Mouse (Mus musculus) heart, embryonic 15.5 days (tissue): ENCODE measurements around the gene AC134908.4. TPM values are rescaled to one million over a fixed set of nuclear protein-coding genes. Genes with fewer than 3 reads are reported as not detected.

Experiments
- ATAC-seq: fragments of 200-750 bp; cut with Nextera tagmentation; replicated peaks from 2 replicates; pipeline ENCODE4 v1.8.0; 2017; ENCODE audit warnings: low read depth, moderate TSS enrichment; ENCODE audit not compliant: insufficient number of reproducible peaks, insufficient read depth, low FRiP score
- H3K27ac ChIP-seq: fragments of 300-500 bp; sonication (generic); 2 replicates; pipeline ENCODE4 v1.5.1; 2015; ENCODE audit warnings: mild to moderate bottlenecking, inconsistent platforms
- H3K27me3 ChIP-seq: fragments of 300-500 bp; sonication (generic); 2 replicates; pipeline ENCODE4 v1.6.1; 2015; ENCODE audit warnings: inconsistent platforms
- H3K36me3 ChIP-seq: fragments of 300-500 bp; sonication (generic); 2 replicates; pipeline ENCODE4 v1.6.1; 2015; ENCODE audit warnings: mild to moderate bottlenecking, inconsistent platforms
- H3K4me1 ChIP-seq: fragments of 300-500 bp; sonication (generic); replicated peaks from 2 replicates; pipeline ENCODE4 v1.6.1; 2015; ENCODE audit warnings: inconsistent platforms
- H3K4me2 ChIP-seq: fragments of 300-500 bp; sonication (generic); 2 replicates; pipeline ENCODE4 v1.6.1; 2015; ENCODE audit warnings: inconsistent platforms, mild to moderate bottlenecking, moderate library complexity
- H3K4me3 ChIP-seq: fragments of 300-500 bp; sonication (generic); 2 replicates; pipeline ENCODE4 v1.5.1; 2015; ENCODE audit warnings: mild to moderate bottlenecking, inconsistent platforms
- H3K9ac ChIP-seq: fragments of 300-500 bp; sonication (generic); 2 replicates; pipeline ENCODE4 v1.6.1; 2015; ENCODE audit warnings: mild to moderate bottlenecking, inconsistent platforms
- H3K9me3 ChIP-seq: fragments of 300-500 bp; sonication (generic); replicated peaks from 2 replicates; pipeline ENCODE4 v1.6.1; 2016; ENCODE audit warnings: inconsistent platforms
- WGBS: fragments of 180-500 bp; shearing (Covaris S2); methylation state at CpG from one replicate; pipeline ENCODE4 v1.1.7; 2015; ENCODE audit warnings: mixed read lengths; 5-methylcytosine and 5-hydroxymethylcytosine counted together
- polyA plus RNA-seq: library from polyadenylated mRNA; unstranded; fragments of >200 nt; fragmentation: Nextera tagmentation; extraction: Ambion mirVana; gene quantifications from 2 replicates; pipeline ENCODE4 v1.2.1, GENCODE M21; 2015

AC134908.4 gene
- polyA plus RNA-seq, 1 experiment from 2014 or later: 0.50 TPM

DNA sequence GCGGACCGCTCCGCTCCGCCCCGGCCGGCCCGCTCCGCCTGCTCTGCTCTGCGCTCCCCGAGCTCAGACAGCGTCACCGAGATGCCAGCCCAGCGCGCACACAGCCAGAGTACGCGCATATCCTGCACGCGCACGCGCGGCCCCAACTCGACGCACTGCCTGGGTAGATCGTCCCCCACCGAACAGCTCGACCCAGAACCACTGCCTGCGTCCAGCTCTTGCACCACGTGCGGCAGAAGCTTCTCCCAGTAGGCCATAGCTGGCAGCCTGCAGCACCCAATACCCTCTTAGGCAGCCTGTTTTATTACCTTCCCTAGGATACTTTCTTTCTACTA, 41.6 kb upstream of the AC134908.4 start, which contains the start of gene Rhbdl1:
TSS of gene Rhbdl1 (minus strand) at position 220 of the 335 bp plus-strand sequence.
- Histone ChIP-seq H3K27ac (peak within 1 kb of the TSS; percentile 69), H3K4me1 (peaks cover 57% of the 10 kb centered on the region), H3K4me2 (peak within 1 kb of the TSS; percentile 90), H3K27me3 (no peaks in the 10 kb centered on the region), H3K9ac (peak within 1 kb of the TSS; percentile 62), H3K9me3 (no peaks in the 10 kb centered on the region), H3K36me3 (peaks cover 40% of the 10 kb centered on the region), H3K4me3 (peak within 1 kb of the TSS; percentile 47)
- ATAC-seq: peak; percentile 5; the same call in 1 of the 2 replicates
- WGBS: 8% methylated on average over 29 of the region's 29 CpGs

DNA sequence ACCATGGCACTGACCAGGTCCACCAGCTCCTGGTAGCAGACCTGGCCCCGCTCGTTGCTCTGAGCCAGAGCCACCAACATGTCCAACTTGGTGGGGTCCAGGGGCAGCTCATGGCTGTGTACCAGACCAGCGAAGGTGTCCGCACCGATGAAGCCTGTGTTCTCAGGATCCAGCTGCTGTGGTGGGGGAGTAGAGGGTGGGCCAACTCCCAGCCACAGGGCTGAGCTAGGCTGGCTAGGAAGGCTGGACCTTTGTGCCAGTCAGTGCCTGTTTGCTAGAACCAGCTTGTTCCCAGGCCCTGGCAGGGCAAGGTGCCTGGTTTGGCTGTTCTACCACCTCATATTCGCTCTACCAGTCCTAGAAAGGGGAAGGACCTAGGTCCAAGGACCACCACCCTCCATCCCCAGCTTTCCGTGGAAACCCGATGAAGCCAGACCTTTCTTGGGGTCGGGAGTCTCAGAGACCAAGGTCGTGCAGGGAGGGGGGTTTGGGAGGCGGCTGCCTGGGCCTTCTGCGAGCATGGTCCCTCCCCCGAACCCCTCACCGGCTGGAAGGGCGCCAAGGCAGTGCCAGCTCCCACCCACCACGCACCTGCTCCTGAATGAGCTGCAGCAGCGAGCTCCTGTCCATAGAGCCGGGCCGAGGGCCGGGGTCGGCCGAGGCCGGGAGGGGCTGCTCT, 41.1 kb upstream of the AC134908.4 start:
- Histone ChIP-seq H3K9ac (peak overlapping the region; percentile 62), H3K27ac (peak overlapping the region; percentile 69), H3K36me3 (peaks cover 35% of the 10 kb centered on the region), H3K4me2 (peak overlapping the region; percentile 90), H3K4me1 (peaks cover 62% of the 10 kb centered on the region), H3K9me3 (no peaks in the 10 kb centered on the region), H3K27me3 (no peaks in the 10 kb centered on the region), H3K4me3 (peak overlapping the region; percentile 47)
- no peak for ATAC-seq
- whole genome bisulfite sequencing: 20% methylated on average over 23 of the region's 23 CpGs

DNA sequence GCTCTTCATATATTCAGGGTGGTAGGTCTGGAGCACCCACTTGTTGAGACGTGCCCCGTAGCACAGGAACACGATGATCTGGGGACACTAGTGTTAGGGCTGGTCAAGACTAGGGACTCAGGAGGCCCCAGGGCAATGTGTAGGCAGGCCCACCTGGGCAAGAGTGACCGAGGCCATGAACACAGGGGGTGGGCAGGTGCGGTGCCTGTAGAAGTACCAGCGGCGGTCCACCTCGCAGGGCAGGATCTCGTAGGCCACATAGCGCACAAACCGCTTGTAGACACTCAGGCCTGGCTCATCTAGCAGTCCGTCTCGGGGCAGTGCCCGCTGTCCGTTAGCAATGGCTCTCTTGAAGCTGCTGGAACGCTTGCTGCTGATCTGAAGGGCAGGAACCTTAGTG, 40.4 kb upstream of the AC134908.4 start:
- Histone ChIP-seq H3K4me1 (peaks cover 66% of the 10 kb centered on the region), H3K36me3 (peaks cover 34% of the 10 kb centered on the region), H3K9me3 (no peaks in the 10 kb centered on the region), H3K27ac (no peak overlapping the region), H3K4me3 (peak overlapping the region; percentile 47; the same call in 1 of the 2 replicates), H3K9ac (peak overlapping the region; percentile 62; the same call in 1 of the 2 replicates), H3K27me3 (no peaks in the 10 kb centered on the region), H3K4me2 (peak overlapping the region; percentile 91)
- no peak for ATAC-seq
- 92% methylated on average over 16 of the region's 16 CpGs for WGBS

DNA sequence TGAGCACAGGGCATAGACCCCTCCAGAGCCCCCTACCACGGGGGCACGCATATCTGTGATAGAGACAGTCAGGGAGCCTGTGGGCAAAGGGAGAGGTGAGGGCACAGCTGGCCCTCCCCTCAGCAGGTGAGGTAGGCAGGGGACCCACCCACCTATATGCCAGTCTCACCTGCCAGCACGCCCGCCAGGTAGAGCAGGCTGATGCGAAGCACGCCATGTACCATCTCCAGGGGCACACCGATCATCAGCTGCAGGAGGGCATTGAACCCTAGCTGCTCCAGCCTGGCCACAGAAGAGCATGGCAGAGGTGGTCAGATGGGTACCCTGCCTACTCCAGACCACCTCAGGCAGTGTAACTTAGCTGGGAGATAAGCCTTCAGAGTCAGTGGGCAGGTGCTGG, 39.8 kb upstream of the AC134908.4 start:
- no peaks in the 10 kb centered on the region for H3K27me3 ChIP-seq
- peak overlapping the region; percentile 82 for H3K4me3 ChIP-seq
- WGBS: 94% methylated on average over 7 of the region's 7 CpGs
- H3K9me3 ChIP-seq: no peaks in the 10 kb centered on the region
- no peak for ATAC-seq
- peak overlapping the region; percentile 91; the same call in 1 of the 2 replicates for H3K4me2 ChIP-seq
- H3K9ac ChIP-seq: no peak overlapping the region
- H3K27ac ChIP-seq: no peak overlapping the region
- H3K36me3 ChIP-seq: peaks cover 34% of the 10 kb centered on the region
- H3K4me1 ChIP-seq: peaks cover 70% of the 10 kb centered on the region

DNA sequence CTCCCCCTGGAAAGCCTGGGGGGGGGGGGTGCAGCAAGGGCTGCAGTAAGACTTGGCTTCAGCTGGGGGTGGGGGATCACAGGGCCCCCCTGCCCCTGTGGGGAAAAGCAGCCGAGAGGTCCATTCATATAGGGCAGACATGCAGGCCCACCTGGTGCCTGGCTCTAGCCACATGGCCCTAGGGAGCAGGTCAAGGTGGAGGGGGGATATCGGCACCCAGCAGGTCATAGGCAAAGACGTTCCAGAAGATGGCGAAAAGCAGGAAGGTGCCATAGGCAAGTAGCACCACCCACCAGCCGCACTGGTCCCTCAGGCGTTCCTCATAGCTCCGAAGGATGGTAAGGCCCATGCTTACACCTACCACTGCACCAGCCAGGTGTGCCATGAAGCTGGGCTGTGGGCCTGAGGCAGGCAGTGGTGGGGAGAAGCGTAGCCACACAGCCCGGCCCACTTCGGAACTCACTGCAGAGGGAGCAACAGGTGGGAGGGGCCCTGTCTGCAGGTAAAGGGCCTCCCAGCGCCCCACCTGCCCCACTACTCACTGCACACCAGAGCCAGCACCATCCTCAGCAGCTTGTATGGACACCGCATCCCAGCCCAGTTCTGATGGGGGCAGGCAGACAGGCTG, 39.2 kb upstream of the AC134908.4 start:
- 86% methylated on average over 12 of the region's 12 CpGs for WGBS
- peaks cover 73% of the 10 kb centered on the region for H3K4me1 ChIP-seq
- no peak for ATAC-seq
- peak overlapping the region; percentile 91 for H3K4me2 ChIP-seq
- H3K27ac ChIP-seq: peak overlapping the region; percentile 99
- peak overlapping the region; percentile 82 for H3K4me3 ChIP-seq
- H3K9me3 ChIP-seq: no peaks in the 10 kb centered on the region
- no peaks in the 10 kb centered on the region for H3K27me3 ChIP-seq
- peaks cover 29% of the 10 kb centered on the region for H3K36me3 ChIP-seq
- peak overlapping the region; percentile 86 for H3K9ac ChIP-seq

DNA sequence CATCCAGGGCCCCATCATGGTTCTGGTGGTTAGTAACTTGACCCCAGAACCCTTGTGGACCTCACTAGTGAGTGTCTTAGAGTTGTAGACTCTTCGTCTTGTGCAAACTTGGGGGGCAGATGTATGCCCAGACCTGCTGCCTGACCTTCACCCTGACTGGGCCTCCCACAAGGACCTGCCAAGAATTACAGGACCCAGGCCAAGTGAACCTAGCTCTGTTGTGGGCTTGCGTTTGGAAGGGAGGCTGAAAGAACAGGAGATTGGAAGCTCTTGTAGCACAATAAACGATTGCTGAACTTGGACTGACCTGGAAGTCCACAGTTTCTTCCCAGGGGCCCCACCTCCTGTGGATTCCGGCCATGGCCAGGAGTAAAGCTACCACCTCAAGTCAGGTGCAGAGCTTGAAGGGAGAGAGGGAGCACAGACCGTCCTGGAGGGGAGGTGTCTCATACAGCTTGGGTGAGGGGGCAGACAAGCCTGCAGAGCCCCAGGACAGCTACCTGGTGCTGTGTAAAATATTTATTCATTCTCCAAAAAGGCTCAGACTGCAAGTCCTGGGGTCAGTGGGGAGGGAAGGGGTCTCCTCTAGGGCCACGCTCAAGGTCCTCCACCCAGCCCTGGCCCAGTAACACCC, 38.6 kb upstream of the AC134908.4 start:
- Histone ChIP-seq H3K9ac (peak overlapping the region; percentile 86), H3K4me2 (peak overlapping the region; percentile 91), H3K27me3 (no peaks in the 10 kb centered on the region), H3K9me3 (no peaks in the 10 kb centered on the region), H3K36me3 (peaks cover 23% of the 10 kb centered on the region), H3K4me1 (peaks cover 76% of the 10 kb centered on the region), H3K4me3 (peak overlapping the region; percentile 82), H3K27ac (peak overlapping the region; percentile 99)
- WGBS: 15% methylated on average over 6 of the region's 6 CpGs
- ATAC-seq: no peak

DNA sequence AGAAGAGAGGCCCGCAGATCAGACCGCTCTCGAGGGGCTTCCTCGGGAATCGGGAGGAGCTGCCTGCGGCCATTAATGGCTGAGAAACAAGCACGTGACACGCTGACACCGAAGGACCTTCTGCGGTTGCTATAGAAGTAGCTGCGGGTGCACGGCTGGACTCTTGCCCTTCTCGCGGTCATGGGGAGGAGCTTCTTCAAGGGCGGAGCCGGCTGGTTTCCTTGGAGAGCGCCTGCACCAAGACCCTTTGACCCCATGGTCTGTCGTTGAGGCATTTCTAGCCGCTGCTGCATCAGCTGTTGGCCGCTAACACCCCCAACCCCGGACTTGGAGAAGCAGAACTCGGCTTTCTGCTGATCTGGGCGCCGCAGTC, 37.8 kb upstream of the AC134908.4 start, which contains the start of gene Stub1:
TSS of gene Stub1 (minus strand) at position 114 of the 373 bp plus-strand sequence.
- H3K4me3 ChIP-seq: peak within 1 kb of the TSS; percentile 82
- peak within 1 kb of the TSS; percentile 91 for H3K4me2 ChIP-seq
- H3K27me3 ChIP-seq: no peaks in the 10 kb centered on the region
- H3K36me3 ChIP-seq: peaks cover 18% of the 10 kb centered on the region
- peak within 1 kb of the TSS; percentile 99 for H3K27ac ChIP-seq
- H3K9me3 ChIP-seq: no peaks in the 10 kb centered on the region
- H3K9ac ChIP-seq: peak within 1 kb of the TSS; percentile 86
- H3K4me1 ChIP-seq: peaks cover 79% of the 10 kb centered on the region
- ATAC-seq: peak; percentile 74
- WGBS: under 1% methylated on average over 24 of the region's 24 CpGs

DNA sequence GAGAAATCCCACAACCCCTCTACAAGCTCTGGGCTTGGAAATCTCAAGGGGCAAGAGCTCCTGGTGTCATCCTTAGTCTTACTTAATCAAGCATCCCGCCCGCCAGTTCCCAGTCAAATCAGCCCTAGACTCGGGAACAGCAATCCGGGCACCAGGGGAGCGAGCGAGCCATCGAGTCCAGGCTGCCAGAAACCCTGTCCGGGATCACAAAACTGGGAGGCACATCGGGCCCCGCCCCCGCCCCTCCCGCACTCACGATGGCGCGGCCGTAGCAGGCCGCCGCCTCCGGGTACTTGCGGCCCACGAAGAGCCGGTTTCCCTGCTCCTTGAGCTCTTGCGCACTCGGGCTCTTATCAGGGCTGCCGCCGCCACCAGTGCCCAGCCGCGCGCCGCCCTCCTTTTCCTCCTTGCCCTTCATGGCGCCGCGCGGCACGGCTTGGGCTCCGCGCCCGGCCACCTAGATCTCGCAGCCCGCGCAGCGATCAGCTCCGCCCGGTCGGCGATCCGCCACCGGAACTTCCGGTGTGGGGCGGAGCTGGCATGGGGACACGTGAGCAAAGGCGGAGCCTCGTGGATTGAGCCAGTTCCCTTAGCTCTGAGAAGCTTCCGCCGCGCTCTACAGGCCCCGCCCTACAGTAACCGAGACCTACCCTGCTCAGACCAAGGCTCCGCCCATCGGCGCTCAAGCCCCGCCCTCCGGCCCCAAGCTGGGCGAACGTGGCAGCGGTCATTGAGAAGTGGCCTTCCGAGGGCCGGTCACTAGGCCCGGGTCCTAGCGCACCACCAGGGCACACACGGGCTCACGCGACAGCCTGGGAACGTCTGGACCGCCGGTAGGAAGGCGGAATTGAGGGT, 37.2 kb upstream of the AC134908.4 start:
- ATAC-seq: peak; percentile 92
- H3K9ac ChIP-seq: peak overlapping the region; percentile 86
- H3K4me3 ChIP-seq: peak overlapping the region; percentile 82
- no peaks in the 10 kb centered on the region for H3K27me3 ChIP-seq
- H3K36me3 ChIP-seq: peaks cover 20% of the 10 kb centered on the region
- peak overlapping the region; percentile 91 for H3K4me2 ChIP-seq
- H3K9me3 ChIP-seq: no peaks in the 10 kb centered on the region
- under 1% methylated on average over 72 of the region's 77 CpGs for WGBS
- peak overlapping the region; percentile 99 for H3K27ac ChIP-seq
- peaks cover 76% of the 10 kb centered on the region for H3K4me1 ChIP-seq

DNA sequence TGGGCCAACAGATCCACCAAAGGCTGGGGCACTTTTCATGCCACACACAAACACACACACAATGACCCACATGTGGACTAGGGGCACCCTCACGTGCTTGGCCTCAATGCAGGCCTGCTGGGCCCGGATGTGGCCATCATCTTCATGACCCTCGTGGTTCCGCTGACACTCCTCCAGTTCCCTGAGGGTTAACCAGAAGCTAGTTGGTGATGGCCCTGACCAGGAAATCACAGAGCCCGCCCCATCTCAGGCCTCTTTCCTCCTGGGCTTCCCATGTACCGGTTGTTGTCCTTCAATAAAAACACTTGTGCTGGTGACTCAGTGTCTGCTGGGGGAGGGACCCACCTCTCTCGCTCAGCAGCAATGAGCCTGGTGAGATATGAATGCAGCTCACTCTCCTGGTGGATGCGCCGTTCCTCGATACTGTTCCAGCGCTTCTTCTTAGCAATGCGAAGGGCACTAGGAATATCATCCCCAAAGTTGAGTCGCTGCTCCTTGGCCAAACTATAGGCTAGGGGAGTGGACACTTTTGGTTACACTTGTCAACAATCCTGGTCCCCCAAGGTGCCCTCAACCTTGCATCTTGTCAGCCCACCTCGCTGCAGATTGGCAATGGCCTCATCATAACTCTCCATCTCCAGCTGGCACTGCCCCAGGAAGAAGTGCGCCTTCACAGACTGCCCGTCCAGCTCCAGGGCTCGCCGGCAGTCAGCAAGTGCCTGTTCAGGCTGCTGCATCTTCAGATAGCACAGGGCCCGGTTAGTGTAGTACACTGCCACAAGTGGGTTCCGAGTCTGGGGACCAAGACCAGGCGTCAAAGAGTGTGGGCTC, 36.2 kb upstream of the AC134908.4 start:
- Histone ChIP-seq H3K4me3 (peak overlapping the region; percentile 82), H3K36me3 (peaks cover 24% of the 10 kb centered on the region), H3K27ac (peak overlapping the region; percentile 99), H3K9me3 (no peaks in the 10 kb centered on the region), H3K9ac (peak overlapping the region; percentile 83), H3K27me3 (no peaks in the 10 kb centered on the region), H3K4me2 (peak overlapping the region; percentile 91), H3K4me1 (peaks cover 66% of the 10 kb centered on the region)
- WGBS: 44% methylated on average over 21 of the region's 21 CpGs
- ATAC-seq: no peak

DNA sequence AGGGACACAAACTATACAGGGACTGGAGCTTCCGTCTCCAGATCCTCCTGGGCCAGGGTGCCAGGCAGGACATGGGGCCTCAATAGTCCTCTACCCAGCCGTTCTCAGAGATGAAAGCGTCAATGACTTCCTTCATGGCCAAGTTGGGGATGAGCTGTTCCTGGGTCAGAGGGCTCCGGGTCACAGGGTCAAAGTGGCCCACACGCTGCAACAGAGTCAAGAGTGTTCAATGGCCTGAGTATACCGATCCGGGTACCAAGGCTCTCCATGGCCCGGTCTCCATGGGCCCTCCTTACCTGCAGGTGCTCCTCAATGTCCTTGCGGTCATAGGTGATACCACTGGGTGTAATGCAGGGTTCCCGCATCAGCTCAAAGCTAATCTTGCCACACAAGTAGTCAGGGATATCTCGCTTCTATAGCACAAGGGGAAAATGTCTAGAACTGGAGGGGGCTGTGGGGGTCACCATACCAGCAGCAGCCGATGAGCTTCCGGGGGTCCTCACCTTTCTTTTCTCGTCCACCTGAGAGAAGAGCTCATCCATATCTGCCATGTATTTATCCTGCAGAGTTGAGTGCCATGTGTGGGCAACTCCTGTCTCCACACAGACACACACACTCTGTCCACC, 35.5 kb upstream of the AC134908.4 start:
- 84% methylated on average over 14 of the region's 14 CpGs for WGBS
- no peaks in the 10 kb centered on the region for H3K9me3 ChIP-seq
- H3K36me3 ChIP-seq: peaks cover 24% of the 10 kb centered on the region

More for the DNA sequence above, 35.5 kb upstream of the AC134908.4 start:
- peak overlapping the region; percentile 91 for H3K4me2 ChIP-seq
- ATAC-seq: no peak
- H3K9ac ChIP-seq: no peak overlapping the region
- peak overlapping the region; percentile 82 for H3K4me3 ChIP-seq
- H3K4me1 ChIP-seq: peaks cover 59% of the 10 kb centered on the region
- no peaks in the 10 kb centered on the region for H3K27me3 ChIP-seq
- H3K27ac ChIP-seq: no peak overlapping the region
